Mouse (Mus musculus): ENCODE measurements around the gene Rpgrip1.

The Rpgrip1 gene

DNA sequence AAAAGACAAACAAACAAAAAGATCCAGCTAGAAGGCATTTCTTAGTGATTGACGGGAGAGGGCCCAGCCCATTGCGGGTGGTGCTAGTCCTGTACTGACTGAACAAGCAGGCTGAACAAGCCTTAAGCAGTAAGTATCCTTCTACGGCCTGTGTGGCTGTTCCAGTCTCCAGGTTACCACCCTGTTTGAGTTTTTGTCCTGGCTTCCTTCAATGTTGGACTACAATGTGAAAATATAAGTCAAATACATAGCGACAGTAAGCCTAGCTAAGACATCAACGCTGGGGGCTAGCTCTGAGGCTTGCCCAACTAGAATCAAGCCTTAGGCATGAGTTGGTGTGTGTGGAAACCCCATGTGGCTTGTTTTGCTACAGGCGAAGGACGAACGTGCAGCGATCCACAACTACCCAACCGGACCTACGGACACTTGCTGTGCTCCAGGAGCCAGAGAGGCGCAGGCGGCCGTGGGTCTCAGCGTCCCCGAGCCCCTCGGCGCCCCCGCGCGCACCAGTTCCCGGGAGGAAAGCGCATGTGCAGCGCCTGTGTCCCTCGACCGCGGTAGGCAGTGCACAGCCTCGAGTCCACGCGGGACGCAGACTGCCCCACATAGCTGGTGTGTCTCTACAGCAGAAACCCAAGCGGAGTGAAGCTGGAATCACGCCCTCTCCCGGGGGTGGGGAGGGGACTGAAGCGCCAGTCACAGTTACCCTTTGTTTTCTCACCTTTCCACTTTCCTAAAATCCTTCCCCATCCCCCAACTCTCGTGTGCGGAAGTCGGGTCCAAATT is 8.5 kb downstream of the Rpgrip1 start:
- WGBS: 2% methylated on average over 38 of the region's 38 CpGs

DNA sequence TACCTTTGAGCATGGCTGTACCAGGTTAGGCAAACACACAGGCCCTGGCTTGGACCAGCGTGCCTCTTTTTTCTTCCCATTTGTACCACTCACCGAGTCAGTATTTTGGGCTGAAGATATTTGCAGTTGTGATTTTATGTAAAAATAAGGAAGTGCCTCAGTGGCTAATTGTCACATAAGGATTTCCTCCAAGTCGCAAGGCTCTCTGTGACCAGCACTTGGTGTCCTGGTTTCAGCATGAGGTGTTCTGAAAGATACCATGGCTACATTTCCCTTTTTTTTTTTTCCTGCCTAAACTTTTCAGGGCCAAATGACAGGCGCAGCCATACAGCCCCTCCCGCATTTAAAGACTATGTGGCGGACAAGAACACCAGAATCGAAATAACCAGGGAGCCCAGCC is 9.7 kb downstream of the Rpgrip1 start:
- 65% methylated on average over 7 of the region's 7 CpGs for WGBS

DNA sequence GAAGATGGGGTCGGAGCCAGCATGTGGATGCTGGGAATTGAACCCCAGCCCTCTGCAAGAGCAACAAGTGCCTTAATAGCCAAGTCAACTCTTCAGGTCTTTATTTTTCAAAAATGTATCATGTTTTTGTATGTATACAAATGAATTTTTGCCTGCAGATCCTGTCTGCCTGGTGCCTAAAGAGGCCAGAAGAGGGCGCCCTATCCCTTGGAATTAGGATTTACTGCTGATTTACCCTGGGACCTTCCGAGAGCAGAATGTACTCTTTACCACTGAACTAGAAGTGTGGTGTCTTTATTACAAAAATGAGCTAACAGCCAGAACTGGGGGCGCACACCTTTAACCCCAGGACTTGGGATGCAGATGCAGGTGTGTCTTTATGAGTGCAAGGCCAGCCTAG is 13.4 kb downstream of the Rpgrip1 start:
- 20% methylated on average over 4 of the region's 4 CpGs for WGBS

DNA sequence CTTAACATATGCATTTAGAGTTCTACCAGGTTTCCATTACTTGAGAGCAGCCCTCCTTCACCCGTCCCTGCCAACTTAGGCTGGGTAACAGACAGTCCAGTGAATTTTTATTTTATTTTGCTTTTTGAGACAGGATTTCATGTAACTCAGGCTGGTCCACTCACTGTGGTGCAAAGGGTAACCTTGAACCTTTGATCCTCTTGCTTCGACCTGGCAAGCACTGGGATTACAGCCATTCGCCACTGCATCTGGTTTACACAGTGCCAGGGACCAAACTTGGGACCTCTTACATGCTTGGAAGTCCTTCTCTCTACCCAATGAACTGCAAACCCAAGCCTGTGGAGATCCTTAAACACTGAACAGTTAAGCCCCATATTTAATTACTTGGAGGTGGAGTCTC is 14.1 kb downstream of the Rpgrip1 start:
- 95% methylated on average over 3 of the region's 3 CpGs for WGBS

DNA sequence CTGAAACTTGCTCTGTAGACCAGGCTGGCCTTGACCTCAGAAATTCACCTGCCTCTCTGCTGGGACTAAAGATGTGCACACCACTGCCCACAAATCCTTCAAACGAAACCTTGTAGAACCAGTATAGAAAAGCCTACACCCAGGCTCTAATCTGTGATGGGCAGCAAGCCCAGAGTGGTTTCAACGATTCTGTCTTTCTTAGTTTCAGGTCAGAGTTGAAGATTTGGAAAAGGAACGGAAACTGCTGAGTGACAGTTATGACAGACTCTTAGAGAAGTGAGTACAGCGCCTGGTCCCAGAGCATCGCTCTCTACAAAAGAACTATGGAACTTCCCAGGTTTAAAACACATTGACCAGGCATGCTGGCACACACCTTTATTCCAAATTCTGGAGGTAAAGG is 23.1 kb downstream of the Rpgrip1 start:
- 82% methylated on average over 5 of the region's 5 CpGs for WGBS

DNA sequence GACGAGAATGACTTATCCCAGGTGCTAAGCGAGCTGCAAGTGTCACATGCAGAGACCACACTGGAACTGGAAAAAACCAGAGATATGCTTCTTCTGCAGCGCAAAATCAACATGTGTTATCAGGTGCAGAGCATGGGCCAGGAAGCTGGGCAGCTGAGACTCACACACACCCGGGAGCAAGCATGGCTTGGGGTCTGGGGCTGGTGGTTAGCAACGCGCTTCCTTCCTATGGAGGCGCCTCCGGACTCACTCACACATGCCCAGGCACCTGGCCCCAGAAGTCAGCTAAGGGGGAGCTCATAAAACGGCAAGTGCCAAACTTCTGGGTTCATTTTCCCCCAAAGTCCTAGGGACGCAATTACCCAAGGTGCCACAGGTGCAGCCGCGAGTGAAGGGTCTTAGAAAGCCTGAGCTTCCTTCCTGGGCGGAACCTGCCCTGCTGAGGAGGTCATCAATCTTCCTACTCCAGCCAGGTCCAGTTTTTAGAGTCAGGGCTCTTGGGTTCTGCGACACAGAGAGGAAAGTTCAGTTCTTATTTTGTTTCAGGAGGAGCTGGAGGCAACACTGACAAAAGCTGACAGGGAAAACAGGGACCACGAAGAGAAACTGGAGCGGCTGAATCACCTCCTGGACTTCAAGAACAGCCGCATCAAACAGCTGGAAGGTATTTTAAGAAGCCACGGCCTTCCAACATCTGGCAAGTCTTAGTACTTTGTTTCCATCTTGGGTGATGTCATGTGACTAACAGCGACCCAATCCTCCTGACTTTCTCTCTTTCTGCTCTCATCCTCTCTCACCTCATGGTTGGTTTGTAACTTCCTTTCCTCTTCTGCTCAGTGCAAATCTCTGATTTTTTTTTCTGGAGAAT is 30.3 kb downstream of the Rpgrip1 start:
- 69% methylated on average over 19 of the region's 19 CpGs for WGBS

DNA sequence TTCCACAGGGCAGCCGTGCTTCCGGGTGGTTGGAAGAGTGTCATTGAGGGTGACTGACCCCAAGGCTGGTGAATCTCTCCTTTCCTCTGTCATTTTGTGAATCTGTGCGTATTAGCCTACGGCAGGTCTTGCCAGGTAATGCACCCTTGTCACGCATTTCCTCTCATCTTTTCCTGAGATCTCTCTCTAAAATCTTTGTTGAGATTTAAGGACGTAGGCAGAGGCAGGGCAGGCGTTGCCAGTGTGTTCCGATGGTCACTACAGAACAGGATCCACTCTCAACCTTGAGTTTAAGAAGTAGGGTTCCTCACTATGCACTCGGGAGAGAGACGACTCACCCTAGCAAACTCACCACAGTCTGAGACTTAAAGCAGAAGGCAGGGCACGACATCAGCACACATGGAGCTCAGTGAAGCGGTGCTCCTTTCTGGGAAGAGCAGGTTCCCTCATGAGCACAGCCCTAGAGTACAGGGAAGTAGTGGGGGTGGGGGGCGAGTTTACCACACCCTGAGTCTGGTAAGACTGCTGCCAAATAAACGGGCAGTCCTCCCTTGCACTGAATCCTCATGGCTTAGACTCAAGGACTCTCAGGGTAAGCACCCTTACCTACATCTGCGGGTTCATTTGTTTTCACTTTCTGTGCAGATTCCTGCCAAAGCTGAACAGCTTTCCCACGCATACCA is 31.1 kb downstream of the Rpgrip1 start:
- 74% methylated on average over 16 of the region's 16 CpGs for WGBS

DNA sequence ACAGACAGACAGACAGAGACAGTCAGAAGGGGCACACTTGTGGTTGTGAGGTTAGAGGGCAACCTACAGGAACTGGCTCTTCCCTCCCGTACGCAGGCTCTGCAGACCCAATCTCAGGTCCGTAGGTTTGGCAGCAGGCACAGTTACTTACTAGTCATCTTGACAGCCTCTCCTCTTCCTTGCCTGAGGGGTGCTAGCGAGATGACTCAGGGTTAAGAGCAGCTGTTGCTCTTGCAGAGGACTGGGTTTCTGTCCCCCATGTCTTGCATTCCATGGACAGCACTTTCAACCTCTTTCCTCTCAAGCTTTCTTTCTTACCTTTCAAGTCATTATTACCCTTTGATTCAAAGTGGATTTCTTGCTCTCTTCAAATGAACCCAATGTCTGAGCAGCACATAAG is 33.7 kb downstream of the Rpgrip1 start:
- WGBS: 87% methylated on average over 4 of the region's 4 CpGs

DNA sequence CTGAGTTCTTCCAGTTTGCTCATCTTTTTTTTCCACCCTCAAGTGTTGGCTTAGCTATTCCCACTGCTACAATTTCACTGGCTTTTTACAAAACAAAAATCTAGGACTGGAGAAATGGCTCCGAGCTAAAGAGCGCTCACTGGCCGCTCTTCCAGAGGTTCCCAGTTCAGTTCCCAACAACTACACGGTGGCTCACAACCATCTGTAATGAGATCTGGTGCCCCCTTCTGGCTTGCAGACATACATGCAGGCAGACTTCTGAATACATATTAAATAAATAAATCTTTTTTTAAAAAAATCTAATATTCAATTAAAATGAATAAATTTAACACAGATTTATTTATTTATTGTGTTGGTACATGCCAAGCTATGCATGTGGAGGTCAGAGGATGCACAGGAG is 36.0 kb downstream of the Rpgrip1 start:
- 74% methylated on average over 4 of the region's 4 CpGs for WGBS

DNA sequence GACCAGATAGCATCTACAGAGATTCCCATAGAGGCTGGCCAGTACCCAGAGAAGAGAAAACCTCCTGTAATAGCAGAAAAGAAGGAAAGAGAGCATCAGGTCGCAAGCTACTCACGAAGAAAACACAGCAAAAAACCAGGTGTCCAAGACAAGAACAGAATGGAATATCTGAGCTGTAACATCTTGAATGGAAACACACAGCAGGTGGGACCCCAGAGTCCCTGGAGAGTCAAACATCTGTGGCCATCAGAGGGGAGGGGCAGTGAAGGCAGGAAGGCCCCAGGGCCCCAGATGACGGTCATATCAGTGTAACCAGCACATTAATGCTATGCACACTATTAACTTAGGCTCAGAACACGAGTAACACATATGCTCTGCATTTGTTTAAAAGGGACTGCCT is 39.4 kb downstream of the Rpgrip1 start:
- WGBS: 76% methylated on average over 4 of the region's 4 CpGs

DNA sequence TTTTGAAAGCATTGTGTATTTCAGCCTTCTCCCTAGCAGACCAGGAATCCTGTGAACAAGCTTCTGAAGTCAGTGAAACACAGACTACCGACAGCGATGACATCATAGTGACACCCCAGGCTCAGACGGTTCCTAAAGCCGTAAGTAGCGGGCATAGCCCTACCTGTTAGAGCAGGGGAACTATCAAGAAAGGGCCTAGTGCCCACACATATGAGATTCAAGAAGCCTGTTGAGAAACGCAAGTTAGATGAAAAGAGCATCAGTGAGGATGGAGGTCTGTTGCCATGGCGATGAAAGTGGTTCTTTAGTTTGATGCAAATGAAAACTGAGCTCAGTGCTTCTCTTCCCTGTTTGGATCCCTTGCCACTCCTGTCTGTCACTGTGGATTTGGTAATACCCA is 41.7 kb downstream of the Rpgrip1 start:
- WGBS: 11% methylated on average over 7 of the region's 7 CpGs

DNA sequence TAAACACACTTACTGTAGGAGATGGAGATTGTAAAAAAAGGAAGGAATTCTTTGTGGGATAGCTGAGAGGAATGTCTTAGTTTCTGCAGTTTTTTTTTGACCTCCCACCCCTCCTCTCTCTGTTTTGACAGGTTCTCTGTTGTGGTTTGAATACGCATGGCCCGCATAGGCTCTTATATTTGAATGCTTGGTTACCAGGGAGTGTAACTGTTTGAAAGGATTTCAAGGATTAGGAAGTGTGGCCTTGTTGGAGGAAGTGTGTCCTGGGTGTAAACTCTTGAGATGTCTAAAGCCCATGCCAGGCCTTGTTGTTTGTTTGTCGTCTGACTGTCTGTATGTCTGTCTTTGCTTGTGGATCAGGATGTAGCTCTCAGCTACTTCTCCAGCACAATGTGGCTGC is 42.1 kb downstream of the Rpgrip1 start:
- WGBS: 17% methylated on average over 3 of the region's 3 CpGs

DNA sequence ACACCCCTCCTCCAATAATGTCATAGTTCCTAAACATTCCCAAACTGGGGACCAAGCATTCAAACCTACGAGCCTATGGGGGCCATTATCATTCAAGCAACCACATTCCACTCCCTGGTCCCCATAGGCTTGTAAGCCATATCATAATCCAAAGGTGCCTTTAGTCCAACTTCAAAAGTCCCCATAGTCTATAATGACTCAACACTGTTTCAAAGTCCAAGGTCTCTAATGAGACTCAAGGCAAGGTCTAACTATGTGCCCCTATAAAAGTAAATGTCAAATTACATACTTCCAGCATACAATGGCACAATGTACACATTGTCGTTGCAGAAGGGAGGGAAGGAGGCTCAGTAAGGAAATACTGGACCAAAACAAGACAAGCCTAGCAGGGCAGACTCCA is 44.5 kb downstream of the Rpgrip1 start:
- WGBS: 92% methylated on average over 2 of the region's 2 CpGs

DNA sequence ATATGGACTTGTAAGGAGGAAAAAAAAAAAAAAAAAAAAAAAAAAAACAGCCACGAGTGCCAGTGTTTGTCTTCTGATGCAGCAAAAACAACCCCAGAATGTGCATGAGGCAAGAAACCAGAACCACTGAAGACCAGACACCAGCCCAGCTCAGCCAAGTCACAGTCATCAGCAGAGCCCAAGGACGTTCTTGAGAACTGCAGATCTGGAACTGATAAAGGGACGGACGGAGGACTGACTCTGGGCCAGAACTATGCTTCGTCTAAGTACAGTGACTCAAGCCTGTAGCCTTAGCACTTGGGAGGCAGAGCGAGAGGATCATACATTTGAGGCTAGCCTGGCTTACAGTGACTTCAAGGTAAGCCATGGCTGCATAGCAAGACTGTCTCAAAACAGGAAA is 50.4 kb downstream of the Rpgrip1 start:
- 78% methylated on average over 6 of the region's 6 CpGs for WGBS

DNA sequence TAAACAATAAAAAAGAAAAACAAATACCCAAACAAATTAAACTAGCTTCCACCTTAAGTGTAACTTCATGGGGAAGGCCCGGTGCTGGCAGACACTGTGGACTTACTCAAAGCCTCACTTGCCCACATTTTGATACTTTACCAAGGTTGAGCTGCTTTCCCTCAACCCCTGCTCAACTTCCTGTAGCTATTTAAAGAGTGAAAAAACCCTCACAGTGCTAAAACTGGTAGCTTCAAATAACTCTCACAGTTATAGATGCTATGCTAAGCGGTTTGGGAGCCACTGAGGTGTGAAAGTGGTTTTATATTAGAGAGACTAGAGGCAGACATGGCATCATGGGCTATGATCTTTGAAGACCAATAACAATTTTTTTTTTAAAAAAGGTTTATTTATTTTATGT is 56.1 kb downstream of the Rpgrip1 start:
- WGBS: 51% methylated on average over 2 of the region's 2 CpGs

DNA sequence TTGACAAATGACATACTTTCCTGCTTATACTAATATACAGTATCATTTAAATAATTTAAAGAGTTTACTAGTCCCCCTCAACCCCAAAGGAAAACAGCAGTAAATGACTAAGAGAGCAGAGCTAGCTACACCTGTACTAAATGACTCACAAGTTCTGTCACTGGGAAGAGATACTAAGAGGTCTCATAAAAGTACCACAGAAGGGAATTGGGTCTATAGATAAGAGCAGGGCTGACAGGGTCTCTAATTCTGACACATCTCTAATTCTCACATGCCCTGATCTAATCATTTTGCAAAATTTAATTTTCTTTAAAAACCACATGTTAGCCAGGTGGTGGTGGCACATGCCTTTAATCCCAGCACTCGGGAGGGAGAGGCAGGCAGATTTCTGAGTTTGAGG is 78.3 kb downstream of the Rpgrip1 start:
- 84% methylated on average over 1 of the region's 1 CpGs for WGBS

DNA sequence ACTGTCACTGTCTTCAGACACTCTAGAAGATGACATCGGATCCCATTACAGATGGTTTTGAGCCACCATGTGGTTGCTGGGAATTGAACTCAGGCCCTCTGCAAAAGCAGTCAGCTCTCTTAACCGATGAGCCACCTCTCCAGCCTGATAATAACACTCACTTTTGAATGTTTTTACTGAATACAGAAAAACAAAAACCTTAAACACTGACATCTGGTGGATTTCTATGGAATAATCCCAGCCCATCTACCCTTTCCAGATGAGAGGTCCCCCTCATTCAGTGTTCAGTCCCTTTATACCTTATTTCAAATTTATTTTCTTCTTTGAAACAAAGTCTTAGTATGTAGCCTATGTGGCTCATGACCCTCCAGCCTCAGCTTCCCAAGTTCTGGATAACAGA is 79.0 kb downstream of the Rpgrip1 start:
- WGBS: 50% methylated on average over 2 of the region's 2 CpGs

DNA sequence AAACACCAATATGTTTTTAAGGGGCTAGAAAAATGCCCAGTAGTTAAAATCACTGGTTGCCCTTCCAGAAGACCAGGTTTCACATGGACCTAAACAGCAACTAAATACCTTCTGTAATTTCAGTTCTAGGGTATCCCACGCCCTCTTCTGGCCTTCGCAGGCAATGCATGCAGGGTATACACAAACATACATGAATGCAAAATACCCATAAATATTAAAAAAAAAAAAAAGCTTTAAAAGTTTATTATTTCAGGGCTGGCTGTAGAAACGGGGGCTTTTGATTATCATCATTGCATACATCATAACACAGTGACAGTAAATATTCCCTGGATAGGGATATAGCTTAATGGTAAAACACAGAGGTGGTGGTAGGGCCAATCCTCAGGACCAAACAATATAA is 85.2 kb downstream of the Rpgrip1 start:
- 5% methylated on average over 3 of the region's 3 CpGs for WGBS

DNA sequence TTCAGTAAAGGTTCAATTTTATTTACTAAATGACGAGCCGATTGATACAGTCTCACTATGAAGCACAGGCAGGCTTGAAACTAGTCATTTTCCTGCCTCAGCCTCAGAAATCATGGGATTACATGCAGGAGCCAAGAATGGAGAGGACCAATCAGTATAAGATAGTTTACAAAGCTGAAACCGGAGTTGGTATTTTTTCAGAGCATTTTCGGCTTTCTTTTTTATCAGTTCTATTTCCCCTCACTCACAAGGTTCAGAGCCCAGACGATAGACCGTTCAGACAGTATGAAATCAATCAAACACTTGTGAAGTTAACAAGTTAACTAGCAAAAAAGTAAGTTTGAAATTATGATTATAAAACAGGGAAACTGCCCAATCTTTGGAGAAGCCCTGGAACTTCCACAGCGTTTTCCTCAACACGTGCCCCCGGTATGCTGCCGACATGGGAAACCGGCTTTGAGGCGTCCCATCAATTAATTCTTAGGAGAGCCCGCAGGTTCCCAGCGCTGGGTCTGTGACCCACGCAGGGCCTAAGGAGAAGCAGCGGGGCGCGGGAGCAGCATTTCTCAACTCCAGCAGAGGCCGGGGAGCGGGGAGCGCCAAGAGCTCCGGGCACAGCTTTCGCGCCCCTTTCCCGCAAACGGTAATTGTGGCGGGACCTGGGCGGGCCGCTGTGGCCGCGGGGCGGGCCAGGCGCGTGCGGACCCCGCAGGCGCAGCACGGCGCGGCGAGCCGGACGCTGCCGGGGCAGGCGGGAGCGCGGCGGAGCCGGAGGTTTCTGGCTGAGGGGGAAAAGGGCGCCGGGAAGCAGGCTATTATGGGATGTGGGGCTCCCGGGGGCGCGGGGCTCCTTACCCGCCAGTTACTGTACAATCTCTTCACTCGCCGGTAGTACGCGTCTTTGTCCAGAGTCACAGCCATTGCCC is 86.0 kb downstream of the Rpgrip1 start:
- WGBS: under 1% methylated on average over 57 of the region's 59 CpGs

DNA sequence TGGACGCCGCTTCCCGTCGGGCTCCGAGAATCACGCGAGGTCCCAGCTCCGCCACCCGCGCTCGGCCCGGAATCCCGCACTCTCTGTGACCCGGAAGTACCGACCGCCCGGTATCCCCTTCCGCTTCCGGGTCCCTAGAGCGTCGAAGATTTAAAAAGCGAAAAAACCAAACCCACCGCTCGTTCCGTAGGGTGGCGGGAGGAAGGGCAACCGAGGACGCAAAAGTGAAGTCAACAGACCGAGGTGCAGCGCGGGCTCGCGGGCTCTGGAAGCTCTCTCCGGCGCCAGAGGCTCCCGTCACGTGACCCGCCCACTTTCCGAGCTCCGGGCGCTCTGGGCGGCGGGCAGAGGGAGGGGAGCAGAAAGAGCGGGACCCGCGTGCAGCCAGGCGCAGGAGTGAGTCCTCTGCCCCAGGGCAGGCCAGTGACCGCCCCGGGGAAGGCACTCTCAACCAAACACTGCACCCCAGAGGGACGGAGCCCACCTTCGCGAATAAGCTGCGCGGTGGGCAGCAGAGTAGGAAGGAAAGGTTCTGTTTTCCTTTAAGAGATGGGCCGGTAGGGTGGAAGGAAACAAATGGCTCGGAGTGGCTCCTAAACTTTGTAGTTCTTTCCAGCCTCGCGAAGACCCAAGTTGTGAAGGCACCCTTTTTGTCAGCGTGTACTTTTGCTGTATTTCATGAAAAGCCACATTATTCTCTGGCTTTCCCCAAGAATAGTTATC is 86.8 kb downstream of the Rpgrip1 start, which contains the start of gene Supt16:
TSS of gene Supt16 (minus strand) at position 261 of the 723 bp plus-strand sequence.
- WGBS: under 1% methylated on average over 59 of the region's 59 CpGs

DNA sequence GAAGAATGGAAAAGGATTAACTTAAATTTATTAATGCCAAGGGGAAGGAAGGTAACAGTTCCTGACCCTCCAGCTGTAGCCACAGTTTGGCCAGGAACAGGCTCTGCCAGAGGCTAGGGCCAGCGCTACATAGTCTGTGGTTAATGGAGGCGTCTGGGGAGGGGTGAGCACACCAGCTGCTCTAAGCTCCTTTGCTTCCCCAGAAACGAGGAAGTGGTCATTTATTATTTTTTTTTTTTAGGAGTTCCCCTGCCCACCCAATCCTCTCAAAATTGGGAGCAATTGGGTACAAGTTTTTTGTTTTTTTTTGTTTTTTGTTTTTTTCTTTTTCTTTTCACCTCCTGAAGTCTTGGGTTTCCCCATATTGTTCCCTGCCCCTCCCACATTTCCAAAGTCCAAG is 87.6 kb downstream of the Rpgrip1 start:
- 21% methylated on average over 3 of the region's 3 CpGs for WGBS
